ENCODE assay signal across 24 mouse cellular contexts in the genomic region with DNA sequence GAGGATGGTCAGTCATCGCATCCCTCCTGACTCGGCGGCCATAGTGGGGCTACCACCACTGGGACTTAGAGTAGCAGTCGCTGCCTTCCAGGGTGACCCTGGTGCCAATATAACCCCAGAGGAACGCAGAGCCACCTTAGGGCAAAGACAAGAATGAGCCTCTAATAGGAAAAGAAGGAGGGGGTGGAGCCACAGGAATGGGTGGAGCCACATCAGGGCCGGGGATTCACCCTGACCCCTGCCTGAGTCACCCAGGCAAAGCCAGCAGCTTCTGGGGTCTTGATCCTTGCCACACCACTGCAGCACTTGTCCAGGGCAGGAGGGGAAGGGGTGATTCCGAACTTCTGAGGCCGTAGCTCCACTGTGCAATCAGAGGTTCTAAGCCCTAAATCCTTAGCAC. TPM values are rescaled to one million over a fixed set of nuclear protein-coding genes. Genes with fewer than 3 reads are reported as not detected.
"Had no signal": no experiment of that assay in that cellular context is flagged by ENCODE, and none has a peak within 500 bp of the region (broad histone marks: within the 10 kb centered on the region; RNA-seq: fewer than 3 reads in every experiment).

No protein-coding gene starts in this region.

- DNase-seq: kidney, adult 2 months; kidney, postnatal 10 days; kidney, postnatal 36 days; liver; lung, postnatal 10 days; lung, postnatal 36 days; midbrain, embryonic 14.5 days; right cerebral cortex, adult 18-20 months; right cerebral cortex, postnatal 14 days; right cerebral cortex, postnatal 4 days had no signal

- H3K9me3 ChIP-seq: kidney, embryonic 15.5 days; limb, embryonic 10.5 days; limb, embryonic 13.5 days; liver, embryonic 12.5 days; liver, embryonic 15.5 days; lung, embryonic 15.5 days had no signal

- H3K4me2 ChIP-seq: kidney, embryonic 15.5 days; limb, embryonic 13.5 days; liver, embryonic 12.5 days; liver, embryonic 15.5 days; lung, embryonic 15.5 days had no signal

- H3K4me3 ChIP-seq: kidney, embryonic 15.5 days; limb, embryonic 10.5 days; limb, embryonic 13.5 days; liver, embryonic 12.5 days; liver, embryonic 15.5 days; lung, embryonic 15.5 days; megakaryocyte, embryonic 14.5 days; midbrain, embryonic 10.5 days had no signal

- H3K27ac ChIP-seq: kidney, embryonic 15.5 days; limb, embryonic 10.5 days; limb, embryonic 13.5 days; liver, embryonic 12.5 days; liver, embryonic 15.5 days; lung, embryonic 15.5 days; midbrain, embryonic 10.5 days; stomach, postnatal 0 days had no signal

- H3K9ac ChIP-seq: kidney, embryonic 15.5 days; limb, embryonic 13.5 days; liver, embryonic 12.5 days; liver, embryonic 15.5 days; lung, embryonic 15.5 days had no signal

- H3K27me3 ChIP-seq: megakaryocyte, embryonic 14.5 days had no signal

- ATAC-seq: intestine, postnatal 0 days; liver, embryonic 12.5 days had no signal

- H3K36me3 ChIP-seq: kidney, embryonic 15.5 days; limb, embryonic 10.5 days; limb, embryonic 13.5 days; liver, embryonic 12.5 days; liver, embryonic 15.5 days; lung, embryonic 15.5 days; midbrain, embryonic 10.5 days had no signal

RNA-seq across cellular contexts. Expression of a gene that starts 30.4 kb away (rescaled TPM):
- total RNA-seq: layer of hippocampus, adult 18-20 months; left cerebral cortex, adult 18-20 months; midbrain, postnatal 0 days had no signal
- polyA plus RNA-seq: midbrain, postnatal 0 days; neural tube, embryonic 14.5 days had no signal
